Mouse (Mus musculus) MEL-GATA-1-ER (cell line): ENCODE measurements around the gene Acss3.

Experiments used
- DNase-seq: peaks from one replicate; pipeline ENCODE4 v3.0.0-alpha.2; 2012; ENCODE audit warnings: low read depth; ENCODE audit errors: extremely low read depth

Gene Acss3

DNA sequence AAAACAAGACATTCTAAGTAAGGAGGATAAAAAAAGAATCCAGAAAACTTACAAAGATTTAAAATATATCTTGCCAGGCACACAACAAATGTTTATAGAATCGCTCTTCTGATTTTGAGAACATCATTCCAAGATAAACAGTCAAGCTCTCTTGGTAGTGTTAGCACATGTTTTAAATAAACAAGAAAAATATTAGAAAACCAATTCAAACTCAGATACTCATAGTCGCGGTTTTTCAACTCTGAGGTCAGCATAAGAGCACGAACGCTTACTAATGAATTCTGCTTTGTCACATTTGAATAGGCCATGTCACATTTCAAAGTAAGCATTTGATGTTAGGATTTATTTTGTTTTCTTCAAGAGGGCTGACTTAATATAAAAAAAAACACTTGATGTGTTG, 102.3 kb downstream of the Acss3 start:
- no peak for DNase-seq

DNA sequence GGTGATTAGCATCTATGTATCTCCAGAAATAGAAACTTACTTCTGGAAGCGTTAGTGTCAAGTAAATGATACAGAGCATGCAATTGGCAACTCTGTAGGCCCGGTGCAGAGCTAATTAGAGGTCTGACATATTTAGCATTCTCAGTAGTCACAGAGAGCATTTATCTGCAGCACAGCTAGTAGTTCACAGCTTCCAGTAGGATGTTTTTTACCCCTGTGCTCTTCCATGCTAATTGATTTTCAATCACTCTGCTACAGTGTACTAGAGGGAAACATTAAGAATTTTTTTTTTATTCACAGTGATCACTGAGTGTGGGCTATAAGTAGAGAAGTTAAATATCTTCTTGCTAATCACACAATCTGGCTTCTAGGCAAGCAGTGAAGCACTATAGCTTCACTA, 112.3 kb downstream of the Acss3 start:
- DNase-seq = no peak

DNA sequence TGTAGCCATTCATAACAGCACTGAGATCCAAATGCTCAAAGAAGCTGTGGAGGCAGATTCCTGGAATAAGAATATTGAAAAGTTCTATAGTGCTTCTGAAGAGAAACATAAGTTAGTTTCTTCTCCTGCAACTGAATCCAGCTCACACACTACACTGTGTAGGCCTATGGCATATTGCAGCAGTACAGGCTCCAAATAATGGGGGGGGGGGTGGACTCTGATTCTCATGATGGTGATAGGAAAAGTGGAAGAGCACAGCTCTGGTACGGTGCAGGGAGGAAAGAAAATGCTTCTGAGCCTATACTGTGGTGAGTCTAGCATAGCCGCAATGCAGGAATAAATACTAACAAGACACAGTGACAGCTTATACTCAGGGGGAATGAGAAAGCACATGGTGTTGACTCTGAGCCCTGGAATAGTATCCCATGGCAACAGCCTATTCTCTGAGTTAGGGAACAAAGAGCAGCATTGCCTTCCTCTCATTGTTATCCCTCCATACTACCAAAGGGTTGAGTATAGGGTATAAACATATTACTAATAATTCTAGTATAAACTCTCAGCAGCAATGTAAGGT, 125.3 kb downstream of the Acss3 start:
- DNase-seq = no peak

DNA sequence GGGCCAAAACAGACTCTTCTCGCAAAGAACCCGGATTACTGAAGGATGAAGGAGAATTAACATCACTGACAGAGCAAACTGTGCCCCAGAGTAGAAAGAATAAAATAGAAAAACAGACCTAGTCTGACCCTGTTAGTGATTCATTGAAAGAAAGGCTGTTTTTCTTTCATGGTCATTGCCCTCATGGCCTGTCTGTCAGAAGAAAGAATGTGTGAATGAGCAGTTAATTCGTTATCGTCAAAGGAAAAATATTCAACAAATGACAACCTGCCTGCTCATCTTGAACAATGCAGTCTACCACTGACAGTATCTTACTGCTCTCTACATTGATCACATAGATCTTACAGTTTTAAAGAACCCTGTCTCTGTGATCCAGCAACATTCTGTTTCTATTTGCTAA, 134.0 kb downstream of the Acss3 start:
- DNase-seq = no peak

DNA sequence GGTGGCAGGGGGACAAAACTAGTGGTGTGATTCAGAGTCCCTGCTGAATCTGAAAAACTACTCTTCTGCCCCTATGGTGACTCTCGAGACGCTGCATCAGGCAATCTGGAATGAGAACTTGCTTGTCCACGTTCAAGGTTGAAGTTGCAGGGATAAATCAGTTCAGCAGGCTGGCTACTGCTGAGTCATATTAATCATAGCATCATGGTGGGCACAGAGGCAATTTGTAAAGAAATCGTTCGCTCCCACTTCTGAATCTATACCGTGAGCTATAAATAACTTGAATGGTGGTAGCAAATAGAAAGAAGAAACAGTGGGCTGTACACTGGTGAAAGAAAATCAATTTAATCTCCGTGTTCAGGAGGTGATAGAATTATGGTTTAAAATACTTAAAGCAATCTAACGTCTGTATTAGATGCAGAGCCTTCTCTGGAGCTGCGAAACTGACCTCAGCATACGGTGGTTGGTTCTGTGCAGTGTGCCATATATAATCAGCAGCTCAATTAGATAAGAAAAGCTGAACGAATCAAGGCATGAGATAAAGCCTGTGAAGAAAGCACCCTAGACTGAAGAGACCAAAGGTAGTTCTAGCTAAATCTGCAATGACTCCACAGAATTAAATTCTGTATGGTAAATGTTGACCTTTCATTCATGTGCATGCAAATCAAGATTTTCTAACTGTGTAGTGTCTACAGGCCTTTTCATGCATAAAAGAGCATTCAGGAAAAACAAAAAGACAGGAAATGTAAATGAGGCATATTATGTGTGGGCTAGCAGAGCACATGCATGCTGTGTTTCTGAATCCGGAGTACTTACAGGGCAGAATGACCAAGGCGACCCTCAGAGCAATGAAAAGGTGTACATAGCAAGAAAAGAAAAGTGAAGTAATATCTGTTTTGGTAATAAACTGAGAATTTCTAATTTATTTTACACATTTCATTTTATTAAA, 148.0 kb downstream of the Acss3 start:
- DNase-seq = no peak

DNA sequence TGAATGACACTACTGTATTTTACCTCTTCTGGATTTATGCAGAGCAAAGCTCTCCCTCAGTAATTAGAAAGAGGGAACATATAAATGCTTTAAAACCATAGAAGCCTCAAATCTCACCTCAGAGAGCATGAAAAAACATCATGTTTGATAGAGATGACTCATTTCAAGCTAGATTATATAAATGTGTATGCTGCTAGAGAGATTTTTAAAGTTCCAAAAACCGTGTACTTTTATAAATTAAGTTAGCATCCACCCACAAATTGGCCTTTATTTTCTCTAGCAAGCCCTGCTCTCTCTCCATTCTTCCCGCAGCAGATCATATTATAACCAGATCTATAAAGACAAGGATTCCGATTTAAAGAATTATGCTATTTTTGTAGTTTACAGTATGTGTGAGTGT, 164.4 kb downstream of the Acss3 start:
- DNase-seq = no peak

DNA sequence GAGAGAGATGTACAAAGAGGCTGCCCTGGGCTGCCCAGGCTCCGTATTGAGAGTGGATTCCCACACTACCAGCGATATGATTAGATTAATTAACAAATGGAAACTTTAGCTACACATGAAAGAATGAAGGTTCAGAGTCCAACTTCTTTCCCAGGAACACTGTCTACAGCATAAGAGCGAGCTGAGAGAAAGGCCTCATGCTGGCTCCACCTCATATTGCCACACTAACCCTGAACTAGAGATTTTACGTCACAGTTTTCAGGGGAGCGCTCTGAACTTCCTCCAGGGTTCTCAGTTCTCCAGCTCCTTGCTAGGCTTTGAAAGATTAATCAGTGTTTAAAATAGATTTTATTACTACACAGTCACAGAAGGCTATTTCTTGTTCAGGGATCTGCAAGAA, 182.1 kb downstream of the Acss3 start:
- no peak for DNase-seq

DNA sequence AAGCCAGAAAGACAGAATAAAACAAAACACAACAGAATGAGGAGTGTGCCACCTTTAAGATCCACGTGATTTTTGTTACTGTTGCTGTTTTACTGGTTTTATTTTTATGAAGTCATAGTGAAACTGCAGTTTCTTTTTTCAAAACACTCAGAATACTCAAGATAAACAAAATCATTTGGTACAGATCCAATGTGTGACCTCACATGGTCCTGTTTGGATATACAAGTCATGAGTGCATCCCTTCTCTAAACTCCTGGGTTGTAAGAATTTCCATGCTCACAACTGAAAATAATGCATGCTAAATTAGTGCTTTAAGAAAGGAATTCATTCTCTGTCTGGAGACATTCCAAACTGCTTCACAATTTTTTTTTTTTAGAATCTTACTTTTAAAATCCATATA, 184.0 kb downstream of the Acss3 start:
- no peak for DNase-seq

DNA sequence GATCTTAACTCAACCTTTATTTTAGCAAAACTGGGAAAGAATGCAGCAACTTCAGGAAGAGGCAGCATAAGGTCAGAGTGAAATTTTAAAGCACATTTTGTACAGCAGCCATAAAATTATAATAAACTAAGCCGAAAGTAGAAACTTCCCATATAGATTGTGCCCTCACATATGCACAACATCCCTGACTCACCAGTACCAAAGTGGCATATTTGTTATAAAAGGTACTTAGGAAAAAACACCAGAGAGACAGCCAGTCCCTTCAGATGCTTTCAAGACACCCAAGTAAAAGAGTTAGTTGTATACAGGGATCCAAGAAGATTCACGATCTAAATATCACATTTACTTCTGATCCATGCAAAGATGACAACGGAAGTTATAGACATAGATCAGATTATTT, 184.6 kb downstream of the Acss3 start:
- DNase-seq = no peak

DNA sequence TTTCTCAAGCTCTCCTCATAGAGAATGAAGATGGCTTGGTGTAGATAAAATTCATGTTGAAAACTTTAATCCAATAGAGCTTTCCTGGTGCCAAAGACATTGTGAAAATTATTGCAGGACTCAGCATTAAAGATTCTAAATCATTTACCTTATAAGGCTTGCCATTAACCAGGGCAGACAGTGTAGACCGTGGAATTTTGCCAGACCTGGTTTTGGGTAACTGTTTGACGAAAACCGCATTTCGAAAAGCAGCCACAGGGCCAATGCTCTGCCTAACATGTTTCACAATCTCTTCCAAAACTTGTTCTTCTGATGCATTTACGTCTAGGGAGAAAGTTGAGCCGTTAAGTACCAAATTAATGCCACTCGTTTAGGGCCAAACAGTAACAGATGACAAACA, 186.5 kb downstream of the Acss3 start:
- no peak for DNase-seq

DNA sequence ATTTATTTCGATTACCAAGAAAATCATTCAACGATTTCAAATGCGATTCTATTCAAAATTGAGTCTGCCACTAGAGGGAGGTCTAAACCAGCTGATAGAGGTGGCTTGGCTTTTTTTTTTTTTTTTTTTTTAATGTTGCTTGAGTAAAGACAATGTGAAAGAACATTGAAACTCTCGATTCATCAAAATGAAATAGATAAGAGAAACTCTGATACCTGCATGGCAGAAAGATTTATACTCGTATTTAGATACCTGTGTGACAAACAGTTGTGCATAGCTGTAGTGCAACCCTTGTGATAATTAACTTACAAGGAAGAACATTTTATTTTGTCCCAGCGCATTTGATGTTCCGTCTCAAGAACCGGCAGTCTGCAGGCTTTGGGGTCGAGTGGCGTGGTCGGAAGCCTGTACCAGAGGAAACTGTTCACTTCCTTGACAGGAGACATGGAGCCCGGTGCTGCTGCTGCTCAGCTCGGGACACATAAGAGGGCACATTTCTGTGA, 190.8 kb downstream of the Acss3 start:
- peak; percentile 54 for DNase-seq

DNA sequence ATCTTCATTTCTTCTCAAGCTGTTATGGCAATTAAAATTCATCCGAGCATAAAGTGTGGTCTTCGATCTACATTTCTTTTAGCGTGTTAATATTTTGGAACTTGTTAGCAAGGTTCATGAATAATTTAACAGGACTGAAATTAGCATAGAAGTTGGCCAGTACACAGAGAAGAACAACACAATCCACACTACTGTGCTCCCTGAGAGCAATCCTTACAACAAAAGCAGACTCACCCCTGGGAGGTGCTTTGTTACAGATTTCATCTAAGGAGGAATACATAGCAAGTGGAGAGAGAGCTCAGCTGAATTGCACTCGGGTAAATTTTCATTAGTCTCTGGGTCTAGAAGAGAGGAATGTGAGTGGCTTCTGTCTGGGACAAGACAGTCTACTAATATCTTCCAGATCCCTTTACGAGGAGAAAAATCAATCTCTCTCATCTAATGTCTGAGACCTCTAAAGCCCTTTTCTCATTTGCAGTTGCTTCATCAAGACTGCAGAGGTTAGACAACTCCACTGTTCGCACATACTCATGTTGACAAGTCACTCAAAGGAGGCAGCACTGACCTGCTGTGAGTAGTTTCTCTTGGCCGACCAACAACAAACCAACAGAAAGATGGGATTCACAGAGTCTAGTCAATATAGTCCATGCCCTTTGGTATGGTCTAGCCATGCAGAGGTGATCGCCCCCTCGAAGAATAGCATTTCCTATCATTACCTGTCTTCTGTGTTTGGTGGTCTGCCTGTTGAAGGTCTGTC, 194.7 kb downstream of the Acss3 start:
- DNase-seq = no peak

DNA sequence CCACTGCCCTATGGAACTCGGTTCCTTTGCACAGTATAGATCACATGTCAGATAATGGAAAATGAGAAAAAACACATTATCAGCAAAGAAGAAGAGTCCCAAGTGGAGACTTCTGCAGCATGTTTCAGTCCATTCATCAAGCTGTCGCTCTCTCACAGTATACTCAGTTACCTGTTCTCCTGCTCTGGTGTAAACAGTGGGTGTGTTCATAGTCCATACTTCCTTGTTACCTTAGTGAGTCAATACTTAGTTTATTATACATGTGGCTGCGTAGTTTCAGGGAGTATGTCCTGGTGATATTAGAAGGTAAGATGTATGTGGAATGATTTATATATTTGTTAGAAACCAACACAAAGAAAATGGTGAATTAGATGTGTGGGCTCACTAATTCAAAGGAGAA, 198.7 kb downstream of the Acss3 start:
- DNase-seq = no peak

DNA sequence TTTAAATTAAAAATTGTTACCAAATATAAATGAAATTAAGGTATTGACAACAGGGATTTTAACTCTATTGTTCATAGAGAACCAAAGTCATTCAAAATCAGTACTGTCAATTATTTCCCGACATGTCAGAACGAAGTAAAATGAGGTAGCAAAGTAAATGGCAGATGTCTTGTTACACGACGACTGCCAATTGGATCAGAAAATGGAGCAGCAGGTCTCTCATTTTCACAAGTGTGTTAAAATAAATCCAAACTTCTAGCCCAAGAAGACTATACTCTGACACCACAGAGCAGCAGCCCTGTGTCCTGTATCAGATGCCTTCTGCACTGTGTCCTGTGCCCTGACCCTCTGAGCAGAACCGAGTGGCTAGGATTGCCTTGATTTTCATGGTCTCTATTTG, 199.1 kb downstream of the Acss3 start:
- no peak for DNase-seq

DNA sequence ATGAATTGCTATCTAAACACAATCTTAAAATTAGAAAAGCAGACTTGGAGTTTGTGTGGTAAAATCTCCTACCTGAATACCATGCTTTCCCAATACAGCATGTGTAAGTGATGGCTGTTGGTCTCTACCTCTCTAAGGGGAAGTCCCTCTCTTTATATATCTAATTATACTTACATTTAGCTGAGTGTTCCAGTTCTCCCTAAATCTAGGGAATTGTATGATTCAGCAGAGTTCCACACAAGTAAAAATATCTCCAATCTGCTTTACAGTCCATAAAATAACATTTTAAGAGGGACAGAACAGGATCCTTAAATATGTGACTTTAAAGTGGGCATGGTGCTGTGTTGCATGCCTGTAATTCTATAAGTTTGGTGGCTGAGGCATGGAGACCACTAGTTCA, 208.6 kb downstream of the Acss3 start:
- no peak for DNase-seq

DNA sequence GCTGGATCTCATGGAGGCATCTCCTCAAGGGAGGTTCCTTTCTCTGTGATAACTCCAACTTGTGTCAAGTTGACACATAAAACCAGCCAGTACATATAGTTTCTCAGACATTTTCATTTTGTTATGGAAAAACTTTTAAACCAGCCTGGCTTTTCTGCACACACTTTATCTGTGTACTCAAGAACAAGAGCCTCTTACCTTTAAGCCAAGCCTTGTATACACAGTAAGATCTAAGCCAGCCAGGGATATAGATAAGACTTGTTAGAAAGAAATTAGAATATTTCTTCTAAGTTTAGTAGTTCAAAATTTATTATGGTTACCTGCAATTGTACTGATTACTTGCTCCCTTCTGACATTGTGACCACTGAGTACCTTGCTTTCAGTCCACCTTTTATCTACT, 209.2 kb downstream of the Acss3 start:
- DNase-seq = no peak

DNA sequence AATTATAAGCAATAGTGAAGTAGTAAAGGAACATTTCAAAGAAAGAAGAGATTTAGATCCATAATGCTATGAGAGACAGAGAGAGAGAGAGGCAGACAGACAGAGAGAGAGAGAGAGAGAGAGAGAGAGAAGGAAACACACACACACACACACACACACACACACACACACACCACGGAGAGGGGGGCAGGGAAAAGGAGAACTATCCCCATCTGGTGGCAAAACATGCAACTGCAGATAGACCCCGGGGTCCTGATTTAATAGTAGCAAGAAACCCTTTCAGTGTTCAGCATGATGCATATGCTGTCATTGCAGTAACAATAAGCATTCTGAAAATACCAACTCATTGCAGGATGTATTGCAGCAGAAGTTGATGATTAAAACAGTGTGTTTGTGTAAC, 210.4 kb downstream of the Acss3 start:
- no peak for DNase-seq

DNA sequence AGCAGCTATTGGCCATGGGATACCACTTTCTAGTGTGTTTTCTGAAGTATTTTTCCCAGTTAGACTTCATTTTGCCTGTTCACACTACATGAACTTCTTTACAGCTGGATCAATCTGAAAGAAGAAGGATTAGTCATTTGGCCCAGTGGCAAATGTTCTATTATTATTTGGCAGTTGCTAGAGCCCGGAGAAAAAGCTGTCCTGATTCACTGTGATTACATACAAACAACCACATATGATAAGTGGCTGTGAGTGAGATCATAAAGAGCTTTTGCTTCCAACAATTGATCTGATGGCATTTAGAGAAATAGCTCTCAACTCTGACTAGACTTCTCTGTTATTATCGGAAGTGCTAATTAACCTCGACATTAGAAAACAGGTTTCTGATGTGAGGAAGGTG, 213.4 kb downstream of the Acss3 start:
- no peak for DNase-seq

DNA sequence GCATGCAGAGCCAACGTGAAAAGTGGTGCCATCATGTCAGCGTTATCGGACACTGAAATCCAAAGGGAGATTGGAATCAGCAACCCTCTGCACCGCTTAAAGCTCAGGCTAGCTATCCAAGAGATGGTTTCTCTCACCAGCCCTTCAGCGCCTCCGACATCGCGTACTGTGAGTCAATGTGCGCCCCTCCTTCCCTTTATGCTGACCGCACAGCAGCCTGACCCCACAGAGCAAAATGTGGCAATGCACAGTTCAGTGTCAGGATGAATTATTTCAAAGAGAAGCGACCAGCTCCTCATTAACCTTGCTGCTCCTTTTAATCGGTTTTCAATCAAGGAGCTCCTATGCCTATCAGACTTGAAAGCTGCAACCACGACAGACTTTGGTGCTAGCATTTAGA, 227.1 kb downstream of the Acss3 start:
- DNase-seq = no peak
